Mouse (Mus musculus) mature B cell (primary cell): ENCODE measurements around the gene Rbm45.

Experiments
- in situ Hi-C: fragments of 300-500 bp; cut with MboI; formaldehyde crosslinking; loops from 2 replicates; pipeline ENCODE4 v1.14.3; 2019

The Rbm45 gene

DNA sequence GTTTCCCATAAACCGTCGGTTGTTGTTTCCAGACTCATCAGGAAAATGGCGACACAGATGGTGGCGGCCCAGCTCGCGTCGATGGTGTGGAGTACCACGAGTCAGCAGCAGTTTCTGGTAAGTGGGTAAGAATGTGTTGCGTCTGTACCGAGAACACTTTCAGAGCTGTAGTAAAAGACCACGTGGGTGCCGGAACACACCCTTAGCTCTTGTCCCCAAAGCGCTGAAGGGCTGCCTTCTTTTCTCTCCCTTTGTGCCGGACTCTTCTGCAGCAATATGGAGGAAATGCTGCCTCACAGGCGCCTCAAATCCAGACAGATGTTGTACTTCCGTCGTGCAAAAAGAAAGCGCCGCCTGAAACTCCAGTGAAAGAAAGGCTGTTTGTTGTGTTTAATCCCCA is 8.9 kb downstream of the Rbm45 start:
- in situ Hi-C loops: no loop called here

GRCm38 (mm10) chr2:76386531-76386930 is 16.7 kb downstream of the Rbm45 start:
- in situ Hi-C loops: no loop called here

DNA sequence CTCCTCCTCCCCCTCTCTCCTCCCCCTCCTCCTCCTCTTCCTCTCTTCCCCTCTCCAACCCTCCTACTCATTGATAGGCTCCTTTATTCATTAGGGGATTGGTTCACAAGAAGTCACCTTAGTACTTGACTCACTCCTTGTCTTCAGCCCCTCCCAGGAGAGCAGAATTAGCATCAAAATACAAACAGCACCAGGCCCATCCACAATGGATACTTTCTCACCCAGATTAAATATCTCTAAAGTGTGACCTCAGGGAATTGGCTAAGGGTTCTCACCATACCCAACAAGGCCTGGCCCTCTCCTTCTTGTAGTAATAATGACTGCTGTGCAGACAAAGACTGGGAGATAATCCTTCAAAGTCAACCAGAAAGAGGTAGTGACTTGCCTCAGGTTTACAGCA is 30.4 kb downstream of the Rbm45 start:
- in situ Hi-C loops: no loop called here

GRCm38 (mm10) chr2:76405596-76406150 is 35.9 kb downstream of the Rbm45 start:
- in situ Hi-C loops: no loop called here

DNA sequence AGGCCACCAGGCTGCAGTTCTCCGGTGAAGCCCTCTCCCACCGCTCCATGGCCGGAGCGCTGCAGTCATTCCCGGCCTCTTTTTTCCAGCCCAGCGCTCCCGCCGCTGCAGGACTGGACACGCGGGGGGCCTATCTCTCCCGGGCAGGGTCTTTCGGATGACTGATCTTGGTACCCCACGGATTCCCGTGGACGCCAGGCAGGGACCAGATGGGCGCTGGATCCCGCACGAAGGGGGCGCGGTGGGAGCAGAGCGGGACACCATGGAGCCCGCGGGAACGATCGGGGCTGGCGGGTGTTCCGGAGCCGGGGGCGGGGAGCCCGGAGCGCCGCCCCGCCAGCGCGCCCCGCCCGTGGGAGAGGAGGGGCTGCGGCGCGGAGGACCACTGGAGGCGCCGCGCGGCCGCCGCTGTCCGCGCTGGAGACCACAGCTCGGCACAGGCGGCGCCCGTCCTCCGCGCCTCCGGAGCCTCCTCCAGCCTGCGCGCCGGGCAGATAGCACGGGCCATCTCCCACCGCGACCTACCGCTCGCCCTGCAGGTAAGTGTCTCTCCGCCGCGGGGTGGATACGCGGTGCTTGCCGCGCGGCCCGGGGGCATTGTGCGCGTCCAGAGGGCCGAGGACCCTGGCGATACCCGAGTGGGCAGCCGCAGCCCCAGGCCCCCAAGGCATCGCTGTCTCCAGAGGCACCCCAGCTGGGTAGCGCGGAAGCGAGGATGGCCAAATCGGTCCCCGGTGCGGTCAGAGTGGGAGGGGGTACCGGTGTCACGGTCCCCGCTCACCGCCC is 36.6 kb downstream of the Rbm45 start, which contains the start of gene Osbpl6:
Osbpl6 (plus strand) TSS at position 358 of the 786 bp plus-strand sequence.
- in situ Hi-C loops: no loop called here

DNA sequence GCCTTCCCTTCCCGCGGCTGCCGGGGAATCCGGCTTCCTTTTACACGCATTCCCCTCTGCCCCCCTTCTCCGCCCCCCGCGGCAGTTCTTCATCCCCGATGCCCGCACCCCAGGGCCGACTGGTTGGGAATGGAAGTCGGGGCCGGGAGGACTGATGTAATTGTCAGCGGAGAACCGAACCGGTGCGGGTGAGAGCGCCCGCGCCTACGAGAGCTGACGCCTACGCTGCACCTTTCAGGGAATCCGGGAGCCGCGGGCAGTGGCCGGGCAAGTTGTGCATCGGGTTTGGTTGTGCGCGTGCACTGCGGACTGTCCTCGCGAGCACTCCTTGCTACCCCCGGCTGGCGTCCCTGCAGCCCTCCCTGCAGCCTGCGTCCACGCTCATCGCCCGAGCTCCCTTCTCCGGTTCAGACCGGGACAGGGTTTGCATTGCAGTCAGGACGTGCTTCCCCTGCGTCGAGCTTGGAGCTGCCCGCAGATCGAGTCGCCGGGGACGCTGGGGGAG is 37.2 kb downstream of the Rbm45 start:
- in situ Hi-C loops: no loop called here

- in situ Hi-C loops: no loop called here
Observed at GRCm38 (mm10) chr2:76409526-76409925, 39.7 kb downstream of the Rbm45 start.

- in situ Hi-C loops: no loop called here
Observed at GRCm38 (mm10) chr2:76409986-76410385, 40.2 kb downstream of the Rbm45 start.

GRCm38 (mm10) chr2:76412924-76413323 is 43.1 kb downstream of the Rbm45 start:
- in situ Hi-C loops: no loop called here

DNA sequence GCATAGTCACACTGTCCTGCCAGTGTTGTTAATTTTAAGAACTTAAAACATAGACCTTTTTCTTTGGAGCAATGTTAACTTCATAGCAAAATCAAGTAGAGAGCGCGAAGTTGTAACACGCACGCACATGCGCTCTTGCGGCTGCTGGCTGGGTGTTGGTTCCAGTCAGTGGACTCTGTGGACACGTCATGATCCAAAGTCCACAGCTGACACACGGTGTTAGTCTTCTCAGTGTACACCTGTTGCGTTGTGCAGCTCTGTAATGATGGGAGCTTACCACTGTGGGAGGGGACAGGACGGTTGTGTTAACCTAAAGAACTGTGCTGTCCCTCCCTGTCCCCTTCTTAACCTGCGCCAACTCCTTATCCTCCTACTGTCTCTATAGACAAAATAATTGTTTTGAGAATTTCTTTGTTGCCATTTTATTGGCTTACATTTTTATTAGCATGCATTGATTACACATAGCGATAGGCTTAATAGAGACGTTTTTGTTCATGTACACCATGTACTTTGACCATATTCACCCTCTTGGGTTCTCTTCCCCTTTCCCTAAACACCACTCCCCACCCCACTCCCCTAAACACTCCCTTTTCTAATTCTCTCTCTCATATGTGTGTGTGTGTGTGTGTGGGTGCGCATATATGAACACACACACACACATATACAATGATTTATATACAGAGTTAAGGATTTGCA is 47.8 kb downstream of the Rbm45 start:
- in situ Hi-C loops: no loop called here

- in situ Hi-C loops: no loop called here
Observed at GRCm38 (mm10) chr2:76418142-76418518, 48.3 kb downstream of the Rbm45 start.

- in situ Hi-C loops: no loop called here
Observed at GRCm38 (mm10) chr2:76421411-76421924, 51.7 kb downstream of the Rbm45 start.

DNA sequence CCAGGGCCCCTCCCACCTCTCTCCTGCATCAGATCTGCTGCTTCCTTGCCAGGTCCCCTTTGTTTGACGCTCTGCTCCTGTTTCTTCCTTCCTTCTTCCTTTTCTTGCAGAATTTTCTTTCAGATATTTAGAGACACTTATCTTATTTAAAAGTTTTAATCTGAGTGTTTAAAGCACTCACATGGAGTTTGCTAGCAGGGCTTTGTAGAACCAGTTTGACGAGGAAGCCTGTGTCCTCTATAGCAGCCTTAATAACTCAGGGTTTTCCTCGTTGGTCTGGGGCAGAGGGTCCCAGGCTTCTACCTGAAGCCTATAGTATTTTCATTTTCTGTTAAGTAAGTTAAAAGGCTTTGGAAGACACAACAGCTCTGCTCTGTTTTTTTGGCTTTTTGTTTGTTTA is 57.0 kb downstream of the Rbm45 start:
- in situ Hi-C loops: no loop called here

- in situ Hi-C loops: no loop called here
Observed at GRCm38 (mm10) chr2:76429318-76429717, 59.5 kb downstream of the Rbm45 start.

GRCm38 (mm10) chr2:76429855-76430254 is 60.1 kb downstream of the Rbm45 start:
- in situ Hi-C loops: no loop called here

GRCm38 (mm10) chr2:76430539-76430938 is 60.8 kb downstream of the Rbm45 start:
- in situ Hi-C loops: no loop called here
